Mouse (Mus musculus) CD4-positive naive resting alpha-beta T cell, adult 76 days (primary cell): Measurements from ENCODE around the gene Adra1d. TPM values are rescaled to one million over a fixed set of nuclear protein-coding genes. Genes with fewer than 3 reads are reported as not detected.

ENCODE experiments used
- total RNA-seq: library from RNA; stranded (reverse); gene quantifications from one replicate; pipeline ENCODE4 v1.2.4, GENCODE M21; 2023

Gene Adra1d
- not detected for total RNA-seq

GRCm38 (mm10) chr2:131561891-131562585, at the start of gene Adra1d:
Gene Adra1d (minus strand): TSS chr2:131562283.

Other genes starting within 250 kb of the Adra1d start
- 2.6 TPM for gene Rnf24, start 209.4 kb downstream of the Adra1d start, total RNA-seq
- gene Smox, start 70.8 kb downstream of the Adra1d start, total RNA-seq: 29.5 TPM